Mouse (Mus musculus): ENCODE results near the gene Slc24a4.

DNA sequence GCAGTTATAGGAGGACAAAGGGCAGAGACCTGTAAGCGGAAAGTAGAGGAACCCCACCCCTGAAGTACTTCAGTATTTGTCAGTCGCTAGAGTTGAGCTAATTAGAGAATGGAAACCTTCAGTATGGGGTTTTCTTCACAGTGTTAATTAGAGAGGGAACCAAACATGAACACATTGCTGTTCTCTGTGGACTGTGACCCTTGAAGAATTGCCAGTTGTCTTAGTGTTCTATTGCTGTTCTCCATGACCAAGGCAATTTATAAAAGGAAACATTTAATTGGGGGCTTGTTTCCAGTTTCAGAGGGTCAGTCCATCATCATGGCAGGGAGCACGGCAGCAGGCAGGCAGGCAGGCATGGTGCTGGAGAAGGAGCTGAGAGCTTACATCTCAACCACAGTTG is 107.0 kb downstream of the Slc24a4 start:
- TF ChIP-seq CTCF (IDR thresholded peaks at IDR 0.05; ENCODE audit: low read depth, low read length) (no peak), GATA1 (IDR thresholded peaks at IDR 0.05; ENCODE audit: borderline replicate concordance, low read length) (no peak)

All from G1E (cell line).